Mouse (Mus musculus): Measurements from ENCODE around the gene Cd300a.

DNA sequence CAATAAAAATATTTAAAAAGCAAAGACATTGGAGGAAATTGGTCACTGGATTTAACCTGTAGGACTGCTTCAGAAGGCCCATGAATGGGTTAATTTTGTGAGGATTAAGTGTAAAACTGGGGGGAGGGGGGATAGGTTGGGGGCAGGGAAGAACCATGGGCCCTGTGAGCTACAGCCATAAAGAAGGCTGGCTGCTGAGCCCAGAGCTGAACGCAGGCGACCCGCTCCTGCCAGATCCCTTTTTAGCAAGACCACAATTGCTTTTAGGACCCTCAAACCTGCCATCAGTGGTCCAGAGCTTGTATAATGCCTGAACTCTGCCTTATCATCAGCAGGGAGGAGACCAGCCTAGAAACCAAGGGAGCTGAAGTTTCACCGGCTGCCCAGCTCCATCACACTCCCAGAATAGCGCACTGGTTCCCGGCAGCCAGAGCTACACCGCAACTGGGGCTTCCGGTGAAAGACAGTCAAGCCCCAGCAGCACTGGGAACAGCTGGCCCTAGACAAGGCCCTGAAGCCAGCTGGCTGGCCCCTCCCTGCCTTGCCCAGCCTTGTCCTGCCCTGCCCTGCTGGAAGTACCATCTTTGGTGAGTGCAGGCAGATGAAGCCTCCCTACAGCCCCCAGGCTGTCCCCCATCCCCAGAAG lies 45.9 kb upstream of the Cd300a start:
- TF ChIP-seq TAL1 (IDR thresholded peaks at IDR 0.05; ENCODE audit: low read length) (no peak), GATA1 (IDR thresholded peaks at IDR 0.05; ENCODE audit: low read length) (no peak)

Data from erythroblast, embryonic 14.5 days (primary cell).